Mouse (Mus musculus) large intestine, adult 2 months (tissue): ENCODE measurements at regions not wholly inside any gene's neighbourhood (a gene's known extent, or its start where the extent isn't known, plus 50 kb on each side); places are given as distances from the start of the nearest gene placed in this dataset.
"Not testable (repeated sequence)": the region's sequence is repeated elsewhere in the genome, so short reads cannot be mapped to it uniquely, and the experiment has no call there.

Experiments used
- DNase-seq: peaks from one replicate; pipeline ENCODE4 v3.0.0-alpha.2; 2012; ENCODE audit warnings: low read depth, low spot score
- WGBS: fragments of 180-500 bp; shearing (Covaris S2); methylation state at CpG from one replicate; pipeline ENCODE4 v1.1.7; 2018; 5-methylcytosine and 5-hydroxymethylcytosine counted together

GRCm38 (mm10) chr13:35529577-35529976 lies 130.1 kb upstream of the Cdyl start:
- 83% methylated on average over 3 of the region's 3 CpGs for WGBS
- DNase-seq, result no peak

DNA sequence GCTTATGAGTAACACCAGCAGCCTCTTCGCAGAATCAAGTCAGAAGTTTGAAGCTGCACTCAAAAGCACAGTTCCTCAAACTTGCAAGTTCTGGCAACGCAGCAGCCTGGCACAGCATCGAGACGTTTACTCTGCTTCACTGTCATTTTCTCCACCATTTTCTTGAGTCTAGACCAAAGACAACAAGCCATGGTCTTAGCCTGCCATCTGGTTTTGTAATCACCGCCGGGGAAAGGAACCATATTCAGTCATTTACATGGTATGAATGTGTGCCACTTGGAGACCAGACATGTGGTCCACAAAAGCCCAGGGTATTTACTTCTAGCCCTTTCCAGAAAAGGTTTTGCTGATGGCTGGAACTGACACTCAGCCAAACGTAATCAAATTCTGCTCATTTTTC lies 122.5 kb upstream of the Cdyl start:
- WGBS, result 87% methylated on average over 7 of the region's 7 CpGs
- no peak for DNase-seq

DNA sequence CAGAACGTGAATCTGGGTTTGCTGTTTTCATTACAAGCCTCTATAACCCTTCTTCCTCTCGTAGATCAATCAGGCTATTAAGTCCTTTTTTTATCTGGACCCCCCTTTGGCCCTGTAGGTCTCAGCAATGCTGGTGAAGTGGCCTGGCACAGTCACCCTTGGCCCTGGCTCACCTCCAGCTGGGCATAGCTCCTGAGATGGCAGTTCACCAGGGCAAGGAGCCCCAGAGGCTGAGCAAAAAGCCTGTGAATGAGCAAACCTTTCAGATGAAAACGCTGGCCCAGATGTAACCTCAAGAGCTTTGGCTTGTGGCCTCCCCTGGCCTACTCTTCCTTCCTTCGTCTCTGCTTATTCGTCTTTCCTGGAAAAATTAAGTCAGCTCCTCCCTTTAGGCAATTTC lies 121.7 kb upstream of the Cdyl start:
- DNase-seq, result no peak
- 68% methylated on average over 5 of the region's 5 CpGs for WGBS

- 86% methylated on average over 2 of the region's 2 CpGs for WGBS
- no peak for DNase-seq
Observed at GRCm38 (mm10) chr13:35540433-35540832, 119.2 kb upstream of the Cdyl start.

DNA sequence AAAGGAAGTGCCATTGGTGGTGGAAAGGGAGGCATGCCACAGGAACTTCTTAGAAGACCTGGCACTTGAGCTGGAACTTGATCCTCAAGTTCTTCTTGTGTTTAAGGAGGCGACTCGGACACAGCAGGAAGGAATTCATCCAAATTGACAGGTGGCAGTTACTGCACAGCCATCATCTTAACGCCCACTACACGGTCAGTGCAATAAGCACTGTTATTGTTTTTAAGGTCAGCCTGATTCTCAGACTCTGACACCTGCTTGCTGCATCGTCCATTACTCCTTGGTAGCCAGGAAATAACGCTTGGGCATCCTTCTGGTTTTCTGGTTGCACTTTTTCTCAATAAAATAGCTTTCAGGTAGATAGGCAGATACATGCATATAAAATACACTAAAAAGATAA lies 118.6 kb upstream of the Cdyl start:
- WGBS, result 67% methylated on average over 6 of the region's 6 CpGs

DNA sequence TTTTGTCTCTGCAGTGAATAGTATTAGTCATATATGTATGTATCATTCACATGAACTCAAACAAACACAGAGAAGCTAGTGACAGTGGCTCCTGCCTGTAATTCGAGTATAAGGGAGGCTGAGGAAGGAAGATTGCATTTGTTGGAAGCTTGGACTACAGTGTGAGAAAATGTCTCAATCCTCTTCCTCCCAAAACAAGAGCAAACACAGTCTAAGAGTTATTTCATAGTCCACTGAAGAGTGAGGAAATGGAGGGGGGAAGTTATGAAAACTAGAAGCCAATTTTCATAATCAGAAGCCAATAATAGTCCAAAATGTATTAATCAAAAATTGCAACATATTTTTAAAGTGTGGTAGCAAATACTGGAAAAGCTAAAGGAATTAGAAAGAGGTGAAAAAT lies 95.6 kb upstream of the Cdyl start:
- no peak for DNase-seq
- WGBS, result 10% methylated on average over 1 of the region's 1 CpGs

More for the DNA sequence above, 118.6 kb upstream of the Cdyl start:
- DNase-seq, result no peak

DNA sequence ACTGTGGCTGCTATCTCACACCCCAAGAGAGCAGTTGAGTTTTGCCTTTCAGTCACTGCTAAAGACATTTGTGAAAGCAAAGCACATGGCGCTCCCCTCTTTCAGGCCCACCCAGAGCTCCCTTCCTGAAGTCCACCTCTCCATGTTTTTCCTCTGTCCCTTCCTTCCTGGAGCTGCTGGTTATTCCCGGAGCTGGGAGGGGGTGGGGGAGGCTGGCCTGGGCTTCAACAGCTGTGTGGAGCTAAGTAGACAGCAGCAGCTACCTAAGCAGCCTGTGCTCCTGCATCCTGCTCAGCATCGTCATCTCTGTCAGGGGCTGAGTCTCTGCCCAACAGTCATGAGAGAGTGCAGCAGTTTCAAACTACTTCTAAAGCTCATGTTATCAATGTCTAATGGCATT lies 78.0 kb upstream of the Cdyl start:
- WGBS, result 38% methylated on average over 3 of the region's 3 CpGs
- no peak for DNase-seq

DNA sequence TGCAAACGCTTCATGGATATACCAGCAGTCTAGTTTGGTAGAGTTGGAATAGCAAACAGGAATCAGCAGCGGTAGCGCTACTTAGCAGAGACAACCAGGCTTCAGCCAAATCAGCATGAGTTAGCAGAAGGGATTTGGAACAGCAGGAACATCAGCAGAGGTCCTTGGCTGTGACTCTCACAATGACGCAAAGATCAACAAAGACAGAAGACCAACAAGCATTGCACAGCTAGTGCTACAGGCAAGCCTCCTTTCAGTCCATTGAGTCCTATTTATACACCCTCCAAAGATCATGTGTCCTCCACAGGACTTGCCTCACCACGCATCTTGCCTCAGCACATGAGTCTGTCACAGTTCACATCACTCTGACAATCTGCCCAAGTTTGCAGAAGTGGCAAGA lies 61.6 kb upstream of the Cdyl start:
- no peak for DNase-seq
- 97% methylated on average over 5 of the region's 5 CpGs for WGBS

GRCm38 (mm10) chr13:35601560-35602135 lies 58.0 kb upstream of the Cdyl start:
- 87% methylated on average over 2 of the region's 2 CpGs for WGBS
- DNase-seq, result no peak

GRCm38 (mm10) chr13:35603080-35603479 lies 56.6 kb upstream of the Cdyl start:
- 94% methylated on average over 5 of the region's 5 CpGs for WGBS
- no peak for DNase-seq

DNA sequence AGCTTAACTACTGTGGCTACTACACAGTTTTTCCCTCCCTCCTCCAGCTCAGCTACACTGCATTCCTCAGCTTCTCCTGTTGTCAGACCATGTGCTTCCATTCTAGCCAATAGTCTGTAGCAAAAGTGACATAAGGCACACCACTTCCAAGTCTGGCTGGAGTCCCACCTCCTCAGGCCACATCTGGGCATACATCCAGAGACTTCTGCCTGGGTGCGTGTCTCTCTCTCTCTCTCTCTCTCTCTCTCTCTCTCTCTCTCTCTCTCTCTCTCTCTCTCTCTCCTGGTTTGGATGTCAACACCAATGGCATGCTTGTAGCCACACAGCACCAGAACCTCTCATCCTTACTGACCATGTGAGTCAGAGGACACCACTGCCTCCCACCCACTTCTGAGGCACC lies 55.6 kb upstream of the Cdyl start:
- DNase-seq, result no peak
- 29% methylated on average over 1 of the region's 1 CpGs for WGBS

GRCm38 (mm10) chr13:35604765-35605164 lies 54.9 kb upstream of the Cdyl start:
- DNase-seq, result no peak
- WGBS, result 87% methylated on average over 3 of the region's 3 CpGs

- WGBS, result 86% methylated on average over 5 of the region's 5 CpGs
- not testable (repeated sequence) for DNase-seq
Observed at GRCm38 (mm10) chr13:35606857-35607561, 52.6 kb upstream of the Cdyl start.

- 87% methylated on average over 2 of the region's 2 CpGs for WGBS
Observed at GRCm38 (mm10) chr13:35607710-35608109, 51.9 kb upstream of the Cdyl start.

More at GRCm38 (mm10) chr13:35607710-35608109, 51.9 kb upstream of the Cdyl start:
- no peak for DNase-seq
